In the genomic region with DNA sequence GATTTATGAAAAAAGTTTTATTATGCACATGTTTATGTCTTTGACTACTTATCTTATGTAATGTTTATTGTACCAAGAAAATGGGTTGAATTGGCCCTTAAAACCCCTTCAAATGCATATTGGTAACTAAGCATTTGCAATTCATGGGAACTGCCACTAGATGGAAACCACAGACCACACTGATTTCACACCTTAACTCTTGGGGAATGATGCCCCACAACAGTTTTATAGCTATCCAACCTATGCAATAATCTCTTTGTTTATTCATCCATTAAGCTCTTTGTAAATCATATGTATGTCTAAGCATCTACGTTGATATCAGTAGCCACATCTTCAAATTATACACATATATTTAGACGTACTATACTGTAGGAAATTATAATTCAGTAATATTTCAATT, we compare ENCODE assay signal across 7 mouse cellular contexts.
DNase-seq lines count a peak whose midpoint lies in the region; ATAC-seq lines count a peak whose summit lies in the region.

No protein-coding gene starts in this region.

- peak; percentile 53; the same call in 1 of the 2 replicates for ATAC-seq in midbrain, embryonic 14.5 days (ENCODE audit: low FRiP score, low TSS enrichment)

- no peaks in the 10 kb centered on the region for H3K4me1 ChIP-seq in midbrain, embryonic 14.5 days (ENCODE audit: control insufficient read depth, insufficient read depth, low read length)

- no peak overlapping the region for H3K9ac ChIP-seq in midbrain, embryonic 14.5 days (replicated peaks; ENCODE audit: low read length)

- H3K27ac ChIP-seq in midbrain, embryonic 14.5 days (replicated peaks; ENCODE audit: low read depth, low read length) = no peak overlapping the region

- intact Hi-C loops in left cerebral cortex, postnatal 36 days (cut with DNase I) = loop anchor here (5.0 to 10.0 kb wide), 2 partner anchors 349 to 1901 kb away; a partner anchor contains a TSS
- intact Hi-C loops in heart, postnatal 36 days (cut with DNase I) = loop anchor here (5.0 kb wide), 1 partner anchor 1901 kb away; no protein-coding TSS in a partner anchor

- no peaks in the 10 kb centered on the region for H3K27me3 ChIP-seq in midbrain, embryonic 14.5 days (ENCODE audit: control insufficient read depth, insufficient read depth, low read length)

- peak; percentile 16 for DNase-seq in left cerebral cortex, adult 11 months (ENCODE audit: low spot score)
- DNase-seq in left cerebral cortex, postnatal 36 days (ENCODE audit: low spot score in 2 of 2) = no peak
- DNase-seq in R1 (ENCODE audit: low read depth, low spot score) = peak; percentile 37
- peak; percentile 42 for DNase-seq in embryo, embryonic 9.5 days (ENCODE audit: extremely low spot score)
- DNase-seq in midbrain, embryonic 14.5 days = peak; percentile 83
- DNase-seq in thymus, postnatal 0 days (ENCODE audit: low spot score) = no peak
- no peak for DNase-seq in heart, postnatal 36 days

- WGBS in midbrain, embryonic 14.5 days = 57% methylated on average over 2 of the region's 2 CpGs

- H3K9me3 ChIP-seq in midbrain, embryonic 14.5 days (ENCODE audit: control insufficient read depth, low read length) = no peaks in the 10 kb centered on the region

- H3K36me3 ChIP-seq in midbrain, embryonic 14.5 days (ENCODE audit: control insufficient read depth, insufficient read depth, low read length) = no peaks in the 10 kb centered on the region

- H3K4me3 ChIP-seq in midbrain, embryonic 14.5 days (replicated peaks; ENCODE audit: low read depth, low read length) = no peak overlapping the region

- no peak overlapping the region for H3K4me2 ChIP-seq in midbrain, embryonic 14.5 days (ENCODE audit: low read length)

Comparison
In these comparisons a context has a peak if more than half of its experiments do, and no peak if none do; other contexts are left out.
1. DNase-seq: peak in left cerebral cortex, adult 11 months (single experiment), R1 (single experiment), embryo, embryonic 9.5 days (single experiment) and midbrain, embryonic 14.5 days (single experiment); none in left cerebral cortex, postnatal 36 days (0 of 2), thymus, postnatal 0 days (single experiment) and heart, postnatal 36 days (0 of 2).